14 mouse cellular contexts compared by ENCODE assay signal in the genomic region with DNA sequence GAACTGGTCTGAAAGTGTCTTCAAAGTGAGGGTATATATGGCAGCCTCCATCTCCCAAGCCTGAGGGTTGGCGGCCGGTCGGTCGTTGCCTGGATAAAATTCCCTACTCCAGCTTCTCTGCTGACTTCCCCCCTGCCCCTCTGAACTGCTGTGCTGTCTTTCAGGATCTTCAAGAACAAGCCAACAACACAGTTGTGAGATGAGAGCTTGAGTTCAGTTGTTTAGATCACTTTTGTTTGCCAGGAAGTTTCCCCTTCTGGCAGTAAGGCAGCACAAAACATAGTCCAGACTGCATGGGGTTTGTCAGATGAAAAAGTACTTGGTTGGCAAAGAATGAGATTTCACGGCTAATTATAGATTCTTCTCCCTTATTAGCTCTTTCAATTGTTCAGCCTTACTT.
DNase-seq lines count a peak whose midpoint lies in the region; ATAC-seq and TF ChIP-seq lines count a peak whose summit lies in the region.
"Had no signal": no experiment of that assay in that cellular context is flagged by ENCODE, and none has a peak within 500 bp of the region (broad histone marks: within the 10 kb centered on the region; RNA-seq: fewer than 3 reads in every experiment).

No protein-coding gene starts in this region.

- no peaks in the 10 kb centered on the region for H3K9me3 ChIP-seq in heart, embryonic 11.5 days (replicated peaks; ENCODE audit: control insufficient read depth, low read length)
- H3K9me3 ChIP-seq in lung, embryonic 14.5 days (ENCODE audit: low read depth, low read length): no peaks in the 10 kb centered on the region
- no peaks in the 10 kb centered on the region for H3K9me3 ChIP-seq in heart, embryonic 13.5 days
- H3K9me3 ChIP-seq: hindbrain, embryonic 12.5 days; limb, embryonic 15.5 days; neural tube, embryonic 15.5 days had no signal

- no peaks in the 10 kb centered on the region for H3K4me1 ChIP-seq in heart, embryonic 11.5 days (ENCODE audit: control insufficient read depth, insufficient read depth, low read length)
- peaks cover 4% of the 10 kb centered on the region for H3K4me1 ChIP-seq in lung, embryonic 14.5 days (ENCODE audit: insufficient read depth)
- H3K4me1 ChIP-seq in heart, embryonic 13.5 days: peaks cover 14% of the 10 kb centered on the region; the same call in 1 of the 2 replicates
- H3K4me1 ChIP-seq: hindbrain, embryonic 12.5 days; limb, embryonic 15.5 days; neural tube, embryonic 15.5 days had no signal

- ATAC-seq in heart, embryonic 11.5 days (replicated peaks; ENCODE audit: insufficient number of reproducible peaks, low FRiP score, low TSS enrichment): no peak
- ATAC-seq in lung, embryonic 14.5 days (ENCODE audit: insufficient read depth): peak; percentile 77
- ATAC-seq in heart, embryonic 13.5 days (ENCODE audit: extremely low read depth, insufficient number of reproducible peaks, low FRiP score, low TSS enrichment): no peak
- ATAC-seq in inflammation-experienced regulatory T-cells, adult 6 months: no peak

- H3K36me3 ChIP-seq in heart, embryonic 11.5 days (ENCODE audit: control insufficient read depth, insufficient read depth, low read length): no peaks in the 10 kb centered on the region
- 0 out of 2 replicates have a peak, but pooled peaks cover 7% of the 10 kb centered on the region for H3K36me3 ChIP-seq in lung, embryonic 14.5 days (ENCODE audit: insufficient read depth)
- no peaks in the 10 kb centered on the region for H3K36me3 ChIP-seq in heart, embryonic 13.5 days
- H3K36me3 ChIP-seq: hindbrain, embryonic 12.5 days; neural tube, embryonic 15.5 days had no signal

- intact Hi-C loops in left cerebral cortex, postnatal 25 days (cut with DNase I): no loop called here

- no peak overlapping the region for H3K27ac ChIP-seq in heart, embryonic 11.5 days (ENCODE audit: low read depth, low read length)
- peak overlapping the region; percentile 79 for H3K27ac ChIP-seq in lung, embryonic 14.5 days (ENCODE audit: low read depth)
- H3K27ac ChIP-seq in heart, embryonic 13.5 days (replicated peaks): peak overlapping the region; percentile 64
- H3K27ac ChIP-seq: hindbrain, embryonic 12.5 days; limb, embryonic 15.5 days; neural tube, embryonic 15.5 days had no signal

- no peaks in the 10 kb centered on the region for H3K27me3 ChIP-seq in heart, embryonic 11.5 days (ENCODE audit: control insufficient read depth, insufficient read depth, low read length)
- no peaks in the 10 kb centered on the region for H3K27me3 ChIP-seq in lung, embryonic 14.5 days (ENCODE audit: insufficient read depth, low read length)
- H3K27me3 ChIP-seq in heart, embryonic 13.5 days (replicated peaks): no peaks in the 10 kb centered on the region
- H3K27me3 ChIP-seq: hindbrain, embryonic 12.5 days; limb, embryonic 15.5 days; neural tube, embryonic 15.5 days had no signal

- H3K4me3 ChIP-seq in heart, embryonic 11.5 days (ENCODE audit: low read depth, low read length): no peak overlapping the region
- no peak overlapping the region for H3K4me3 ChIP-seq in lung, embryonic 14.5 days (ENCODE audit: low read depth, low read length)
- H3K4me3 ChIP-seq in heart, embryonic 13.5 days: no peak overlapping the region
- H3K4me3 ChIP-seq: erythroblast, embryonic 14.5 days; hindbrain, embryonic 12.5 days; limb, embryonic 15.5 days; neural tube, embryonic 15.5 days had no signal

- TF ChIP-seq CTCF in lung, embryonic 14.5 days (IDR thresholded peaks at IDR 0.05; ENCODE audit: low read depth): no peak

- WGBS in heart, embryonic 11.5 days (ENCODE audit: insufficient replicate concordance): 66% methylated on average over 5 of the region's 5 CpGs
- WGBS in lung, embryonic 14.5 days: 55% methylated on average over 5 of the region's 5 CpGs
- 56% methylated on average over 5 of the region's 5 CpGs for WGBS in heart, embryonic 13.5 days

- DNase-seq in heart, adult 11 months: peak; percentile 94
- DNase-seq in lung, embryonic 14.5 days: peak; percentile 77
- no peak for DNase-seq in lung, adult 18-20 months
- DNase-seq in lung, postnatal 36 days: peak; percentile 17
- no peak for DNase-seq in left cerebral cortex, postnatal 25 days (ENCODE audit: low spot score in 2 of 2)
- DNase-seq: cerebellum, postnatal 25 days; right cerebral cortex, postnatal 14 days had no signal

- no peak overlapping the region for H3K4me2 ChIP-seq in heart, embryonic 11.5 days
- 0 out of 2 replicates have a peak overlapping the region, but pooled peaks have one; percentile 12 for H3K4me2 ChIP-seq in lung, embryonic 14.5 days
- H3K4me2 ChIP-seq in heart, embryonic 13.5 days: 0 out of 2 replicates have a peak overlapping the region, but pooled peaks have one; percentile 0
- H3K4me2 ChIP-seq: hindbrain, embryonic 12.5 days; limb, embryonic 15.5 days; neural tube, embryonic 15.5 days had no signal

- H3K9ac ChIP-seq in heart, embryonic 11.5 days (ENCODE audit: low read depth, low read length): no peak overlapping the region
- no peak overlapping the region for H3K9ac ChIP-seq in lung, embryonic 14.5 days
- no peak overlapping the region for H3K9ac ChIP-seq in heart, embryonic 13.5 days
- H3K9ac ChIP-seq: hindbrain, embryonic 12.5 days; limb, embryonic 15.5 days; neural tube, embryonic 15.5 days had no signal

Comparison
In these comparisons a context has a peak if more than half of its experiments do, and no peak if none do; other contexts are left out.
1. DNase-seq: peak in heart, adult 11 months (single experiment), lung, embryonic 14.5 days (single experiment) and lung, postnatal 36 days (single experiment); none in lung, adult 18-20 months (0 of 2) and left cerebral cortex, postnatal 25 days (0 of 2).